Mouse (Mus musculus) cerebellum, adult 8-10 months (tissue): ENCODE data around the gene Fkbp8.
"Not testable (repeated sequence)": the region's sequence is repeated elsewhere in the genome, so short reads cannot be mapped to it uniquely, and the experiment has no call there.

Experiments
- DNase-seq: peaks from one replicate; pipeline ENCODE4 v3.0.0; 2022

Fkbp8 gene

GRCm38 (mm10) chr8:70502540-70502939, 25.0 kb upstream of the Fkbp8 start:
- DNase-seq: no peak

GRCm38 (mm10) chr8:70503062-70503750, 24.3 kb upstream of the Fkbp8 start:
- peak; percentile 76 for DNase-seq

DNA sequence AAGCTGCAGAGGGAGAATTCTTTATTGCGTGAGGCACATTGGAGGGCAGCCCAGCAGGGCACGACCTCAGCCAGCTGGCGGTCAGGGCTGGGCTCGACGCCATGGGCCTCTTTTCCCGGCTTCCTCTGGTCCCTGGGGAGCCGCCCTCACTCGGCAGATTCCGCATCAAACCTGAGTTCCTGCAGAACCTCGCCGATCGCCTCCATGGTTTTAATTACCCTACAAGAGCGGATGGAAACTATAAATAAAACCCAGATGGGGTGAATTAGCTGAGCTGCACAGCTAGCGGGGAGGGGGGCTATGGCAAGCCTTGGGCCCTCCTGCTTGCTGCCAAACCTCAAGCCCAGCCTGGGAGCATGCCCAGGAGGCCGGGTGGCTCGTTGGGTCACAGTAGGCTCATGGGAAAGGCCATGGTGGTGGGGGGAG, 23.2 kb upstream of the Fkbp8 start:
- peak; percentile 62 for DNase-seq

DNA sequence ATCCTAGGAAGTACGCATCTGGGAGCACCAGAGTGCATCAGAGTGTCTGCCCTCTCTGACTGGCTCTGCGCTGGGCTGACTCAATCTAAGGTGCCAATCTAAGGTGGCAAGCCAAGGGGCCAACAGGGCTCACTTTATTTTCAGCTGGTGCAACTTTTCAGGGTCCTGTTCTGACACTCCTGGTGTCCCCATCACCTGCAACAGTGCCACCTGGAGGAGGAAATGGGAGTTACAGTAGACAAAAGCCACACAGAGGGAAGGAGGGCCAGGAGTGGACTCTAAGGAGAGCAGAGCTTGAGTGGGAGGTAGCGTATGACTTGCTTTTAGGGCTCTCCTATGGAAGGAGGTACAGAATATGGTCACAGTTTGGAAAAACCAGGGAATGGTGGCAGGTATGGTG, 22.7 kb upstream of the Fkbp8 start:
- peak; percentile 89 for DNase-seq

DNA sequence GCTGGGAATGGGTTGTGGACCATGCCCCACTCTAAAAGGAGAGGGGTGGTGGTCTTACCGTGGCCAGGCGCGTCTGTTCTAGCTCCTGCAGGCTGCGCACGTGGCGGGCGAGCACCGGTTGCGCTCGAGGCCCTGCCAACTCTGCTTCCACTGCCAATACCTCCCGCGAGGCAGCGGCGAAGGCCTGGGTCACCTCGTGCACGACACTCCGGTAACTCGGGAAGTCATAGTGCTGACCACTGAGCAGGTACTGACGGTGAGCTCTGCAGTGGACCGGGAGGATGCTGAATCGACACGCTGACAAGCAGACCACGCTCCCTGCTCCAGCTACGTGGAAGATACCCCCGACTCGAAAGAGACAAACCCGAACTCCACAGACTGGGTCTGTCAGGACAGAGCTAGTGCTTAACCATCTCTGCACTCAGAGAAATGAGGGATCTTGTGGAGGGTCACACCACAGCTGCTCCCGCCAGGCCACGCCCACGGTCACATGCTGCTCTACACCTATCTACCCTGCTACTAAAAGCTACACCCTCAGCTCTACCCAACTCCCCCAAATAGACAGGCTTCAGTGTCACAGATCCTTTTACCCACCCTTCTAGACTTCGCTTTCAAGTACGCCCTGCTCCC, 21.7 kb upstream of the Fkbp8 start:
- no peak for DNase-seq

GRCm38 (mm10) chr8:70506328-70507026, 21.0 kb upstream of the Fkbp8 start, which contains the start of gene Rex1bd:
TSS of gene Rex1bd (minus strand) at chr8:70506752.
- peak; percentile 94 for DNase-seq

- DNase-seq: no peak
These were observed 20.5 kb upstream of the Fkbp8 start for GRCm38 (mm10) chr8:70507027-70507393.

DNA sequence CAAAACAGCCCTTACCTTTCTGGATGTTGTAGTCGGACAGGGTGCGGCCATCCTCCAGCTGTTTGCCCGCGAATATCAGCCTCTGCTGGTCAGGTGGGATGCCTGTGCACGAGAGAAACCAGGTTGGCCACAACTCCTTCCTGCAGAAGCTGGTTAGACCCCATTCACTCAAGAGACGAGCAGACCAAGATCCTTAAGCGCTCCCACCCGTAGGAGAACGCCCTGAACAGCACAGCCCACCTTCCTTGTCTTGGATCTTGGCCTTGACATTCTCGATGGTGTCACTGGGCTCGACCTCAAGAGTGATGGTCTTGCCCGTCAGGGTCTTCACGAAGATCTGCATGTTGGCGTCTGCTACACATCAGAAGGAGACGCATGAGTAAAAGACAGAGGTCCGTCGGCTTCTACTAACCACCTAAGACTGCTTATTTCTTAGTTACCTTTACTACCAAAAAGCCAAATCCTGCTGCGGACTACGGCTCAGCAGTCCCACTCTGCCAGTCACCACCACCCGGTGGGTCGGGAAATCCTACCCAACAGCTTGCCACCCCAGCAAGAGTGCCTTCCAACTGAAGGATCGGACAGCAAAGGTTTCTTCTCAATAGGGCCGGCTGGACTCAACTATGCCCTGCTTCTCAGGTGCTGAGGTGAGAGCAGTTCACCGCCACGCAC, 18.1 kb upstream of the Fkbp8 start:
- no peak for DNase-seq

DNA sequence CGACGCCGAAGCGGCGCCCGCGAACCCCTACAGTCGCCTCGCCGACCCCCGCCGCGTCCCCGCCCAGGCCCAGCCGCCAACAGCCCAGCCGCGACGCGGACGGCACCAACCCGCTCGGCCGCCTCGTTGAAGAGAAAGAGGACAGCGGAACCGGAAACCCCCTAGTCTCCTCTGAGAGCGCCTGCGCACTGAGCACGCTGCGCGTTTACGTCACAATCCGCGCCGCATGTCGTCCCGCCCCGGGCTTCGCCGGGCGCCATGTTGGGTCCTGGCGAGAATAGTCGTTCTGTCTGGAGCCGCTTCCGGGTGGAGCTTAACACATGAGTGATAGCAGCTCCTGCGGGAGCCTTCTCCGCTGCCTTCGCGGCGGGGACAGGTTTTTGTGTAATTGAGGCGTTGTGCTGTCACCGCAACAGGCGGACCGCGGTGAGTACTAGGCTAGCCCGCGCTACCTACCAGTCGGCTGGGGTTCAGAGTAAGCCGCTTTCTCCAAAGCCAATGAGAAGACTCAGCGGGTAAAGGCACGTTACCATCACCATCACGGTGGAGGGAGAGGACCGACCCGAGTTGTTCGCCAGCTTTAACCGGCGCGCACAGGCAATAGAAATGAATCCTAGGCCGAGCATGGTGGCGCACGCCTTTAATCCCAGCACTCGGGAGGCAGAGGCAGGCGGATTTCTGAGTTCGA, 17.2 kb upstream of the Fkbp8 start, which contains the start of gene Uba52:
Uba52 (minus strand) TSS at position 574 of the 688 bp plus-strand sequence.
- DNase-seq: peak; percentile 97

DNA sequence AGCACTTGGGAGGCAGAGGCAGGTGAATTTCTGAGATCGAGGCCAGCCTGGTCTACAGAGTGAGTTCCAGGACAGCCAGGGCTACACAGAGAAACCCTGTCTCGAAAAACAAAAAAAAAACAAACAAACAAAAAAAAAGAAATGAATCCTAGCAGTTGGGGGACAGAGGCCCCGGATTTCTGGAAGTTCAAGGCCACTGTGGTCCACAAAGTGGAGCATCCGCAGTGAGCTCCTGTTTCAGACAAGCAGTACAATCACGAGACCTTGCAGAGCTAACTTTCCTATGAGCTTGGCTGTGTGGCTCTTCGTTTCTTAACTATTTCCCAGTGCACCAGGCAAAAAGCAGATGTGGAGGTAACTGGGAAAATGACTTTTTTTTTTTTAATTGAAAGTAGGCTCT, 16.4 kb upstream of the Fkbp8 start:
- DNase-seq: not testable (repeated sequence)

DNA sequence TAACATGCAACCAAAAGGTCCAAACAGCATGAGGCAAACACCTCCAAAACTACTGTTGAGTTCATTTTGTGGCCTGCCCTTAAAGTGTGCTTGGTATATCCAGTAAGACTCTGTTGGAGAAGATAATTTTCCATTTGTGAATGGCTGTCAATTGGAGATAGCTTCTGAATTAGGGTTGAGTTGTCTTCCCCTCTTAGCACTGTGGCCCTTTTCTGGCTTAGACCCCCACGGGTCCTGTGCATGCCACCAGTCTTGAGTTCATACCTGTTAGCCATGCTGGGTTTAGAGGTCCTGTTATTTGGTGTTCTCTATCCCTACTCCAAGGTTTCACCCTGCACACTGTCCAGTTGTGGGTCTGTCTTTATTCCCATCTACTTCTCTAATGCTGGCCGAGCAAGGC, 15.8 kb upstream of the Fkbp8 start:
- DNase-seq: no peak

GRCm38 (mm10) chr8:70512253-70512903, 15.1 kb upstream of the Fkbp8 start:
- no peak for DNase-seq

GRCm38 (mm10) chr8:70513441-70513840, 14.1 kb upstream of the Fkbp8 start:
- no peak for DNase-seq

GRCm38 (mm10) chr8:70517940-70518643, 9.4 kb upstream of the Fkbp8 start:
- no peak for DNase-seq

- no peak for DNase-seq
These were observed 8.5 kb upstream of the Fkbp8 start for GRCm38 (mm10) chr8:70519043-70519442.

DNA sequence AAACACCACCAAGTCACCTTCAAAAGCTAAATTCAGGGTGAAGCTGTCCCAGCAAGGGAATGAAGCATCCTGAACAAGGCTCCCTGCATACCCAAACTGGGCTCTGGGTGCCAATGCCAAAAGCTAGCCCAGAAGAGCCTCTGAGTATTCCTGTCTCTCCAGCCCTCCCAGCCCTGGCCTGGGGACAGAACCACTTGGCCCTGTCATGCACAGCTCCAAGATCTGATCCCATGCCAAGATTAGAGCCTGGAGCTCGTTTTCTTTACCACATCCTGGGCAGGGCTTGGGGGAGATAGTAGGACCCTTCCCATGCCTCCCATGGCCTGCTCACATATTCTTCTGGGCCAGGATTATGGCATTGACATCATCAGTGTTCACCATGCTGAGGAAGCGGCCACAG, 7.9 kb upstream of the Fkbp8 start:
- no peak for DNase-seq

- DNase-seq: peak; percentile 94
These were observed 4.7 kb upstream of the Fkbp8 start for GRCm38 (mm10) chr8:70522592-70523403.

DNA sequence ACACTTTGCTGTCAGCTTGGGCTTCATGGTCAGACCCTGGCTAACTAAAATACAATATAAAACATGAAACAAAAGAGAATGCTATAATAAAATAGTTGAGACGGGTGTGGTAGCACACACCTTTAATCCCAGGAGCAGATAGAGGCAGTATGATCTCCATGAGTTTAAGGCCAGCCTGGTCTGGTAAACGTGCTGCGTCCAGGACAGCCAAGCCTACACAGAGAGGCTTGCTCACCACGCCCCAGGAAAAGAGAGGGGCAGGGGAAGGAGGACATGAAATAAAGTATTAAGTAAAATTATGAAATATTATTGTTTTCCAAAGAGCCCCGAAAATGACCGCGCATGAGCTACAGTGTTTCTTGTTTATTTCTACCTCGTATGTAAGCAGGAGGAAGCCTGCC, 413 bp upstream of the Fkbp8 start:
- no peak for DNase-seq

- DNase-seq: no peak
These were observed 766 bp downstream of the Fkbp8 start for GRCm38 (mm10) chr8:70528182-70528797.

- no peak for DNase-seq
These were observed 1.8 kb downstream of the Fkbp8 start for GRCm38 (mm10) chr8:70529299-70529698.
